Mouse (Mus musculus) naive thymus-derived CD4-positive, alpha-beta T cell, adult 5 months (primary cell): ENCODE measurements around the gene Tex29. TPM values are rescaled to one million over a fixed set of nuclear protein-coding genes. Genes with fewer than 3 reads are reported as not detected.

Experiments
- polyA plus RNA-seq: library from polyadenylated mRNA; unstranded; fragments of 100-300 nt; shearing (Covaris generic); gene quantifications from one replicate; pipeline ENCODE4 v1.2.1, GENCODE M21; 2017

The Tex29 gene
- not detected for polyA plus RNA-seq

DNA sequence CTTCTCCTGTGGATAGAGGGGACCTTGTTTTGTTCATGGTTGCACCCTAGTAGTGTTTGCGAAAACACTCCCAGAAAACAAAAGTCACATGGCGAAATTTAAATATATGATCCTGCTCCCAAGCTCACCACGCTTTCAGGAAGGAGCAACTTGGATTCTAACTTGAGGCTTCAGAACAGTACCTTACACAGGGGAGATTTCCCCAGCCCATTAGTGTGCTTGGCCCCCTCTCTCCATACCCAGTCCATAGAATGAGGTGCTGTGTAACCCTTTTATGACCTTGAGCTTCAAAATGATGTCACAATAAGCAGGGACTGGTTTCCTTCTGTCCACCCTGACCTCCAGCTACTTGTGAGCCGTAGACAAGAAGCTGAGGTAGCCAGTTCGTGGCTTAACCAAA is at the start of gene Tex29:
Tex29 (plus strand) TSS at position 301 of the 400 bp plus-strand sequence.

Other genes starting within 250 kb of the Tex29 start
- 145 TPM for gene Ankrd10, start 204.7 kb upstream of the Tex29 start, polyA plus RNA-seq
- gene 1700016D06Rik, start 139.4 kb upstream of the Tex29 start, polyA plus RNA-seq, result not detected
- 20.5 TPM for gene Arhgef7, start 112.8 kb upstream of the Tex29 start, polyA plus RNA-seq